Mouse (Mus musculus) lung, postnatal 0 days (tissue): ENCODE measurements at regions not wholly inside any gene's neighbourhood (a gene's known extent, or its start where the extent isn't known, plus 50 kb on each side); places are given as distances from the start of the nearest gene placed in this dataset.
A peak's percentile ranks its signal among the peaks of the same experiment; 100 is the strongest.

Source experiments
- ATAC-seq: fragments of 200-750 bp; cut with Nextera tagmentation; 2 replicates; pipeline ENCODE4 v1.8.0; 2017; ENCODE audit warnings: moderate library complexity
- DNase-seq: peaks from one replicate; pipeline ENCODE4 v3.0.0-alpha.2; 2016; ENCODE audit warnings: low spot score
- H3K27ac ChIP-seq: fragments of 300-500 bp; sonication (generic); 2 replicates; pipeline ENCODE4 v1.5.1; 2014; ENCODE audit warnings: antibody characterized with exemption, mild to moderate bottlenecking, low read length, mixed read lengths
- H3K27me3 ChIP-seq: fragments of 300-500 bp; sonication (generic); replicated peaks from 2 replicates; pipeline ENCODE4 v1.6.1; 2014; ENCODE audit warnings: low read length, mixed read lengths; ENCODE audit not compliant: insufficient read depth
- H3K36me3 ChIP-seq: fragments of 300-500 bp; sonication (generic); 2 replicates; pipeline ENCODE4 v1.6.1; 2014; ENCODE audit warnings: low read length, mixed read lengths; ENCODE audit not compliant: insufficient read depth
- H3K4me1 ChIP-seq: fragments of 300-500 bp; sonication (generic); 2 replicates; pipeline ENCODE4 v1.6.1; 2014; ENCODE audit warnings: antibody characterized with exemption, low read depth, low read length, mixed read lengths; ENCODE audit not compliant: insufficient read depth
- H3K4me2 ChIP-seq: fragments of 300-500 bp; sonication (generic); replicated peaks from 2 replicates; pipeline ENCODE4 v1.6.1; 2014; ENCODE audit warnings: low read depth, mild to moderate bottlenecking, low read length, moderate library complexity, mixed read lengths
- H3K4me3 ChIP-seq: fragments of 300-500 bp; sonication (generic); 2 replicates; pipeline ENCODE4 v1.5.1; 2014; ENCODE audit warnings: low read depth, low read length
- H3K9ac ChIP-seq: fragments of 300-500 bp; sonication (generic); replicated peaks from 2 replicates; pipeline ENCODE4 v1.6.1; 2014; ENCODE audit warnings: low read depth, mild to moderate bottlenecking
- H3K9me3 ChIP-seq: fragments of 300-500 bp; sonication (generic); 2 replicates; pipeline ENCODE4 v1.6.1; 2016; ENCODE audit warnings: low read length, mixed read lengths
- CTCF ChIP-seq: IDR thresholded peaks from 2 replicates; pipeline ENCODE4 v1.5.1; 2016; ENCODE audit warnings: antibody characterized with exemption, mild to moderate bottlenecking
- EP300 ChIP-seq: IDR thresholded peaks from 2 replicates; pipeline ENCODE4 v1.6.1; 2016; ENCODE audit warnings: antibody characterized with exemption, mild to moderate bottlenecking, control low read depth
- WGBS: fragments of 180-500 bp; shearing (Covaris S2); extraction: QIAGEN DNeasy Blood & Tissue Kit; methylation state at CpG from one replicate; pipeline ENCODE4 v1.1.7; 2014; 5-methylcytosine and 5-hydroxymethylcytosine counted together

DNA sequence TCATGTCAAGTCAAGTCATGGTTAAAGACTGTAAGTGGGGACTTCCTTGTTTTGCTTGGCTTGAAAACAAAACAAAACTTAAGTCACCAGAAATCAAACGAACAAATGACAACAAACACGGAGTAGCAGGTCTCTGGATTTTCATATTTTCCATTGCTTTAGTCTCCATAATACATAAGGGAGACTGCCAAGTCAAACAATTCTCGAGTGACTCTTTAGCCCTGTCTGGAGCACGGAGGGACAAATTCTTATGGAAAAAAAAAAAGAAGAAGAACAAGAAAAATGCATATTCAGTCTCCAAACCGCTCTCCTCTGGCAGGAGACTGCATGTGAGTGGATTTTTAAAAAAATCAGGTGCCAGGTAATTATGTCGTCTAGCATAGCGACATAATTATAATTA lies 129.6 kb upstream of the Med14 start:
- Histone ChIP-seq H3K9me3 (no peaks in the 10 kb centered on the region), H3K36me3 (no peaks in the 10 kb centered on the region), H3K27me3 (no peaks in the 10 kb centered on the region), H3K4me3 (no peak overlapping the region), H3K27ac (no peak overlapping the region), H3K4me2 (no peak overlapping the region), H3K9ac (no peak overlapping the region), H3K4me1 (no peaks in the 10 kb centered on the region)
- DNase-seq (peak; percentile 61), ATAC-seq (peak; percentile 56; the same call in 1 of the 2 replicates)
- no peak for TF ChIP-seq EP300
- 41% methylated on average over 7 of the region's 7 CpGs for WGBS

DNA sequence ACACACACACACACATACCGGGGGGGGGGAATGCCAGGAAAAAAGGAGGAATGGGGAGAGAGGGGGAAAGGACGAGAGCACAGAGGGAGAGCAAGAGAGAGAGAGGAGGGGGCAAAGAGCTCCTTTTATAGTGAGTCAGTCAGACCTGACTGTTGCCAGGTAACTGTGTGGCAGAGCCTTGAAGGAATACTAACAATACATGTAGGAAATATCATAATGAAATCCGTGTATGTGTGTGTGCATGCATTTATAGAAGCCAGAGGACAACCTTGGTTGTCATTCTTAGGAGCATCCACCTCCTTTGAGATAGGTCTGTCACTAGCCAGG lies 127.6 kb upstream of the Med14 start:
- no peaks in the 10 kb centered on the region for H3K27me3 ChIP-seq
- no peak for ATAC-seq
- 53% methylated on average over 3 of the region's 3 CpGs for WGBS

DNA sequence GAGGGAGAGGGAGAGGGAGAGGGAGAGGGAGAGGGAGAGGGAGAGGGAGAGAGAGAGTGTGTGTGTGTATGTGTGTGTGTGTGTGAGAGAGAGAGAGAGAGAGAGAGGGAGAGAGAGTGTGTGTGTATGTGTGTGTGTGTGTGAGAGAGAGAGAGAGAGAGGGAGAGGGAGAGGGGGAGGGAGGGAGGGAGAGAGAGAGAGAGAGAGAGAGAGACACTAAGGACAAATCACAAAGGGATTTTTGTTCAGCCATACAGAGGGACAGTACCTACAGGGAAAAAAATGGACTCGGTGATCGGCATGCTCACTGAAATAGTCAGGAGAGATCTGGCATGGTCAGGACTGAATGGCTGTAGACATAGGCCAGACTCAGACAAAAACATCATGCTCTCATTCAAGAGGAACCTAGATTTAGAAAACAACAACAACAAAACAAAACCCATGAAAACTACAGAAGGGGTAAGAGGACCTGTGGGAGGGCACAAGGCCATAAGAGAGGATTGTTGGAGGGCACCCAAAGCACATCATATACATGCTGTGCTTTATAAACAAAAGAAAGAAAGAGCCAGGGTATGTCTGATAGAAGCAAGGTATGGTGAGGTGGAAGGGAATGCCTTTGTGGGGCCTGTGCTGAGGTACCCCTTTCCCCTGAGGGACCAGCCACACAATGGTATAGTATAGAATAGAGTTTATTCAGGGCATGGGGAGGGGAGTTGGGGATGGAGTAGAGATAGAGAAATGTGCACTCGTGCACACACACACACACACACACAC lies 127.0 kb upstream of the Med14 start:
- Histone ChIP-seq H3K27ac (no peak overlapping the region), H3K9me3 (no peaks in the 10 kb centered on the region), H3K9ac (no peak overlapping the region), H3K4me2 (no peak overlapping the region), H3K27me3 (no peaks in the 10 kb centered on the region), H3K4me1 (no peaks in the 10 kb centered on the region), H3K36me3 (no peaks in the 10 kb centered on the region), H3K4me3 (no peak overlapping the region)
- 61% methylated on average over 3 of the region's 3 CpGs for WGBS
- no peak for TF ChIP-seq CTCF
- no peak for TF ChIP-seq EP300
- DNase-seq (no peak), ATAC-seq (no peak)

More for the DNA sequence above, 127.6 kb upstream of the Med14 start:
- TF ChIP-seq CTCF: no peak
- TF ChIP-seq EP300: no peak
- H3K27ac ChIP-seq: no peak overlapping the region
- H3K4me1 ChIP-seq: no peaks in the 10 kb centered on the region
- no peak overlapping the region for H3K9ac ChIP-seq
- H3K9me3 ChIP-seq: no peaks in the 10 kb centered on the region
- H3K4me3 ChIP-seq: no peak overlapping the region
- H3K4me2 ChIP-seq: no peak overlapping the region
- no peaks in the 10 kb centered on the region for H3K36me3 ChIP-seq
- no peak for DNase-seq

DNA sequence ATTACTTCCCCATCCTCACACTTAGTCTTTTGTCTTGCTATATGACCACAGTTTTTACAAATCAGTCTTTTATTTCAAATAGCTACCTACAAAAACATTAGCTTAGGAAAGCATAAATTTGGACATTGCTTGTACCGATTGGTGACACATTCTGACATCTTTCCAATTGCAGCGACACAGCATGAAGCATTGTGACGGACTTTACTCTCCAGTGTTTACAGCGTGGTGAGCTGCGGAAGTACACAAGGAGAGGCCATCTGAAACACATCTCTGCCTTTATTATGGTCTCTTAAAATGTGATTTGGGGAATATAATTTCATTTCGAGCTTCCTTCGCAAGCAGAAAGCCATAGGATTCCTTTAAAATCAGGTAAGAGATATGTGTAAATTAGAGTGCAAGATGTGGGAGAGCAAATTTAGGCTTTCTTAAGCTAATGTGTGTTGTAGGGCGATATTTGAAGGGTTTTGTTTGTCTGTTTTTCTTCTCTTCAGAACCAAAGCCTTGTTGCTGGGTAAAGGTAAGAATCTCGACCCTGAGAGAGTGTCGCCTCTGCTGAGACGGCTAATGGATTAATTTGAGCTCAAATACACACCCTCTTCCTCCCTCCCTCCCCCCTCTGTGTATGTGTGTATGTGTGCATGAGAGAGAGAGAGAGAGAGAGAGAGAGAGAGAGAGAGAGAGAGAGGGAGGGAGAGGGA lies 126.3 kb upstream of the Med14 start:
- Histone ChIP-seq H3K4me3 (no peak overlapping the region), H3K4me1 (no peaks in the 10 kb centered on the region), H3K9ac (no peak overlapping the region), H3K27me3 (no peaks in the 10 kb centered on the region), H3K27ac (no peak overlapping the region), H3K4me2 (no peak overlapping the region), H3K36me3 (no peaks in the 10 kb centered on the region), H3K9me3 (no peaks in the 10 kb centered on the region)
- 53% methylated on average over 11 of the region's 11 CpGs for WGBS
- no peak for DNase-seq
- ATAC-seq: no peak
- TF ChIP-seq CTCF (no peak), EP300 (no peak)

DNA sequence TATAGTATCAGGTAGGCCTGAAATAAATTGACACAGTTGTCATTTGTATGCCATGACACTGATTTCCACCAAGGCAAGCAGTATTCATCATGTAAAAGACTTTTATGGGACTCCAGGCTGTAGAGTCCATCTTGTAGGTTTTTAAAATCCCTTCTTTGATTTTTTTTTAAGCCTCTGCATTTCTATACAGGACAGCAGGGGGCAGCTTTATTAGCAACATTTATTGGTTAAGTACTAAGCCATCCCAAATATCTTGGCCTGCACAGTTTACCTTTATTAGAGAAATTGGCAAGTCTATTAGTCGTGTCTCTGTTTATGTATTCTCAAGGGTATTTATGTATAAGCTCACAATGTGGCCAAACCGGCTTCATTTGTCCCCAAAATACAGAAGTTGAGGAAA lies 125.6 kb upstream of the Med14 start:
- 61% methylated on average over 2 of the region's 2 CpGs for WGBS

DNA sequence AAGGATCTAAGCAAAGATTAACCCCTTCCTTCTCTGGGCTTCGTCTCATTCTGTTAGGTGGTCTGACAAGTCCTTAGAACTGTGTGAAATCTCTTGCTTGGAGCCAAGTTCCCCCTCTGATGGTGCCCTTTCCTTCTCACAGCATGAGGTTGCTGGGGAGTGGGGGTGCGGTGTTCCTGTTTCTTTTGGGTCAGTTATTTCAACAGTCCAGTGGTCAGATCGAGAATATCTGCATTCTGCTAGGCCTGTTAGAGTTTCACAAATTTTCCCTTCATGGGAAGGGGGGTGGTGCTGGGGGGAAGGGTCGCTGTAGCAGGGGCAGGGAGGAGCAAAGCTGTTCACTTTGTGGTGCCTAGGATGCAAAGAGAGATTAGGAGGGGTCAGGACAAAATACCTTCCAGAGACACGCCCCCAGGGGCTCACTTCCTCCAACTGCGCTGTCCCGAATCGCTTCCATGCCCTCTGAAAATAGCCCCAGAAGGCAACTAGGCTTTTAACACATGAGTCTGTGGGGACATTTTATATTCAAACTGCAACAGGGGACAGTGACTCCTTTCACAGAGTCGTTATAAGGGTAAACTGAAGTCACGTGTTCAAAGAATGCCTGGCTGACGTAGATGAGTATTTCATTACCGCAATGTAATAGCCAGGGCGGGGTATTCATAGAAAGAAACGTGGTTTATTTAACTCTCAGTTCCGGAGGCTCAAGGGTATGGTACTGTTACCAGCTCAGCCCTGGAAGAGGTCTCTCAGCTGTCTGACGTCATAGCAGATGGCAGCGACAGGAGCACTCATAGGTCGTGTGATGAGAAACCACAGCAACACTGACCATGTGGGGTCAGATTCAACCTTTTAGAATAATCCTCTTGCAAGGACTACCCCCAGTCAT lies 124.5 kb upstream of the Med14 start:
- no peaks in the 10 kb centered on the region for H3K27me3 ChIP-seq
- no peaks in the 10 kb centered on the region for H3K4me1 ChIP-seq
- 23% methylated on average over 18 of the region's 18 CpGs for WGBS
- ATAC-seq (peak; percentile 69; the same call in 1 of the 2 replicates), DNase-seq (peak; percentile 52)
- TF ChIP-seq EP300: no peak
- no peak for TF ChIP-seq CTCF
- H3K9me3 ChIP-seq: no peaks in the 10 kb centered on the region
- no peaks in the 10 kb centered on the region for H3K36me3 ChIP-seq
- no peak overlapping the region for H3K27ac ChIP-seq
- H3K4me2 ChIP-seq: peak overlapping the region; percentile 37
- H3K9ac ChIP-seq: no peak overlapping the region
- peak overlapping the region; percentile 19; the same call in 1 of the 2 replicates for H3K4me3 ChIP-seq

More for the DNA sequence above, 125.6 kb upstream of the Med14 start:
- Histone ChIP-seq H3K4me3 (no peak overlapping the region), H3K36me3 (no peaks in the 10 kb centered on the region), H3K27ac (no peak overlapping the region), H3K9ac (no peak overlapping the region), H3K27me3 (no peaks in the 10 kb centered on the region), H3K9me3 (no peaks in the 10 kb centered on the region), H3K4me1 (no peaks in the 10 kb centered on the region), H3K4me2 (no peak overlapping the region)
- no peak for DNase-seq
- TF ChIP-seq CTCF (peak; percentile 21), EP300 (no peak)
- ATAC-seq: no peak
